ENCODE assay signal across 8 mouse cellular contexts in genomic region chr6:71143894-71144455, GRCm38 (mm10). TPM values are rescaled to one million over a fixed set of nuclear protein-coding genes. Genes with fewer than 3 reads are reported as not detected.
DNase-seq lines count a peak whose midpoint lies in the region; ATAC-seq lines count a peak whose summit lies in the region.

TSS of gene Thnsl2 (minus strand) at chr6:71144439.

- H3K27ac ChIP-seq in embryonic facial prominence, embryonic 10.5 days (replicated peaks), result peak within 1 kb of the TSS; percentile 87
- peak within 1 kb of the TSS; percentile 94 for H3K27ac ChIP-seq in intestine, embryonic 16.5 days (ENCODE audit: low read length)

- peaks cover 14% of the 10 kb centered on the region for H3K4me1 ChIP-seq in embryonic facial prominence, embryonic 10.5 days
- peaks cover 9% of the 10 kb centered on the region for H3K4me1 ChIP-seq in intestine, embryonic 16.5 days (ENCODE audit: control insufficient read depth, insufficient read depth, low read length)

- WGBS in embryonic facial prominence, embryonic 10.5 days, result under 1% methylated on average over 32 of the region's 32 CpGs
- WGBS in intestine, embryonic 16.5 days, result under 1% methylated on average over 32 of the region's 32 CpGs

- H3K36me3 ChIP-seq in embryonic facial prominence, embryonic 10.5 days (replicated peaks), result no peaks in the 10 kb centered on the region
- H3K36me3 ChIP-seq in intestine, embryonic 16.5 days (ENCODE audit: control insufficient read depth, insufficient read depth, low read length), result no peaks in the 10 kb centered on the region

- H3K4me3 ChIP-seq in embryonic facial prominence, embryonic 10.5 days, result peak within 1 kb of the TSS; percentile 75
- peak within 1 kb of the TSS; percentile 69 for H3K4me3 ChIP-seq in intestine, embryonic 16.5 days (ENCODE audit: low read length)

- H3K9ac ChIP-seq in intestine, embryonic 16.5 days (ENCODE audit: low read depth, low read length), result peak within 1 kb of the TSS; percentile 96

- DNase-seq in adrenal gland, postnatal 36 days, result peak; percentile 74 to 82
- DNase-seq in embryonic facial prominence, embryonic 10.5 days (ENCODE audit: low spot score), result peak; percentile 80
- peak; percentile 54 to 59 for DNase-seq in left cerebral cortex, postnatal 25 days (ENCODE audit: low spot score in 2 of 2)
- DNase-seq in right cerebral cortex, postnatal 14 days, result peak; percentile 50
- no peak for DNase-seq in adipocyte (ENCODE audit: low spot score)

- intact Hi-C loops in left cerebral cortex, postnatal 25 days (cut with DNase I), result loop anchor here (10.0 kb wide), 1 partner anchor 681 kb away; the partner anchor contains the start of gene Mrpl35

- ATAC-seq in granulocyte monocyte progenitor cell, adult 5-6 weeks (replicated peaks; ENCODE audit: poor library complexity, severe bottlenecking), result peak; percentile 82
- peak; percentile 63 for ATAC-seq in intestine, embryonic 16.5 days
- ATAC-seq in megakaryocyte progenitor cell, adult 5-6 weeks (replicated peaks; ENCODE audit: poor library complexity), result peak; percentile 92

- peak within 1 kb of the TSS; percentile 81 for H3K4me2 ChIP-seq in intestine, embryonic 16.5 days (ENCODE audit: low read depth, low read length)

- no peaks in the 10 kb centered on the region for H3K9me3 ChIP-seq in embryonic facial prominence, embryonic 10.5 days
- H3K9me3 ChIP-seq in intestine, embryonic 16.5 days (ENCODE audit: control insufficient read depth, low read length), result no peaks in the 10 kb centered on the region

- peaks cover 4% of the 10 kb centered on the region; the same call in 1 of the 2 replicates for H3K27me3 ChIP-seq in embryonic facial prominence, embryonic 10.5 days (replicated peaks; ENCODE audit: low read depth, poor library complexity, severe bottlenecking)
- no peaks in the 10 kb centered on the region for H3K27me3 ChIP-seq in intestine, embryonic 16.5 days (replicated peaks; ENCODE audit: control insufficient read depth, insufficient read depth, low read length)

RNA-seq across cellular contexts. Expression of gene Thnsl2, which starts in this region (rescaled TPM):
- total RNA-seq in adrenal gland, postnatal 36 days (2021), result 10 to 100 TPM; 16.7 to 20.4 TPM
- 5.3 TPM in 2 replicates for polyA plus RNA-seq in embryonic facial prominence, embryonic 10.5 days (2016; fragmentation: Nextera tagmentation; extraction: Ambion mirVana)
- total RNA-seq in granulocyte monocyte progenitor cell, adult 5-6 weeks (2014; fragmentation: Nextera tagmentation), result 0.17 and 0.69 TPM in 2 replicates
- total RNA-seq in granulocyte monocyte progenitor cell, adult 5-6 weeks (2017), result 0.10 and 1.3 TPM in 2 replicates
- 83.8 and 95.1 TPM in 2 replicates for polyA plus RNA-seq in intestine, embryonic 16.5 days (2015; fragmentation: Nextera tagmentation; extraction: Ambion mirVana)
- 1 to 10 TPM; 2.7 to 3.0 TPM for total RNA-seq in left cerebral cortex, postnatal 25 days (2021)
- 0.98 and 1.2 TPM in 2 replicates for total RNA-seq in megakaryocyte progenitor cell, adult 5-6 weeks (2015)
- 0.47 and 1.3 TPM in 2 replicates for total RNA-seq in megakaryocyte progenitor cell, adult 5-6 weeks (2017)

Comparison
In these comparisons a context has a peak if more than half of its experiments do, and no peak if none do; other contexts are left out.
1. RNA of gene Thnsl2 (total RNA-seq): 16.7 to 20.4 TPM in adrenal gland, postnatal 36 days; 2.7 to 3.0 TPM in left cerebral cortex, postnatal 25 days, 0.47 to 1.3 TPM in megakaryocyte progenitor cell, adult 5-6 weeks and 0.10 to 1.3 TPM in granulocyte monocyte progenitor cell, adult 5-6 weeks; every median in the first group is over 4 times any median in the second.
2. RNA of gene Thnsl2 (polyA plus RNA-seq): 83.8 to 95.1 TPM in intestine, embryonic 16.5 days; 5.3 TPM in embryonic facial prominence, embryonic 10.5 days; every median in the first group is over 10 times any median in the second.
3. Peak in every context shown above with its lines, with median percentiles within 50 percentile points of each other: ATAC-seq.